Mouse (Mus musculus) midbrain, embryonic 15.5 days (tissue): ENCODE results near the gene Mrpl16. TPM values are rescaled to one million over a fixed set of nuclear protein-coding genes. Genes with fewer than 3 reads are reported as not detected.

Experiments
- ATAC-seq: fragments of 200-750 bp; cut with Nextera tagmentation; replicated peaks from 2 replicates; pipeline ENCODE4 v1.8.0; 2017; ENCODE audit warnings: moderate TSS enrichment
- H3K27ac ChIP-seq: fragments of 300-500 bp; sonication (generic); 2 replicates; pipeline ENCODE4 v1.5.1; 2015; ENCODE audit warnings: mild to moderate bottlenecking, inconsistent platforms
- H3K27me3 ChIP-seq: fragments of 300-500 bp; sonication (generic); replicated peaks from 2 replicates; pipeline ENCODE4 v1.6.1; 2015; ENCODE audit warnings: inconsistent platforms
- H3K36me3 ChIP-seq: fragments of 300-500 bp; sonication (generic); replicated peaks from 2 replicates; pipeline ENCODE4 v1.6.1; 2015; ENCODE audit warnings: inconsistent platforms
- H3K4me1 ChIP-seq: fragments of 300-500 bp; sonication (generic); 2 replicates; pipeline ENCODE4 v1.6.1; 2015; ENCODE audit warnings: inconsistent platforms
- H3K4me2 ChIP-seq: fragments of 300-500 bp; sonication (generic); 2 replicates; pipeline ENCODE4 v1.6.1; 2015; ENCODE audit warnings: inconsistent platforms, mild to moderate bottlenecking, moderate library complexity
- H3K4me3 ChIP-seq: fragments of 300-500 bp; sonication (generic); 2 replicates; pipeline ENCODE4 v1.5.1; 2015; ENCODE audit warnings: mild to moderate bottlenecking, inconsistent platforms
- H3K9ac ChIP-seq: fragments of 300-500 bp; sonication (generic); 2 replicates; pipeline ENCODE4 v1.6.1; 2015; ENCODE audit warnings: mild to moderate bottlenecking, inconsistent platforms
- H3K9me3 ChIP-seq: fragments of 300-500 bp; sonication (generic); 2 replicates; pipeline ENCODE4 v1.6.1; 2016; ENCODE audit warnings: inconsistent platforms
- WGBS: fragments of 180-500 bp; shearing (Covaris S2); methylation state at CpG from one replicate; pipeline ENCODE4 v1.1.7; 2015; ENCODE audit warnings: mixed read lengths; 5-methylcytosine and 5-hydroxymethylcytosine counted together
- polyA plus RNA-seq: library from polyadenylated mRNA; unstranded; fragments of >200 nt; fragmentation: Nextera tagmentation; extraction: Ambion mirVana; gene quantifications from 2 replicates; pipeline ENCODE4 v1.2.1, GENCODE M21; 2015

Mrpl16 gene
- polyA plus RNA-seq, 1 experiment from 2014 or later: 42.7 TPM

DNA sequence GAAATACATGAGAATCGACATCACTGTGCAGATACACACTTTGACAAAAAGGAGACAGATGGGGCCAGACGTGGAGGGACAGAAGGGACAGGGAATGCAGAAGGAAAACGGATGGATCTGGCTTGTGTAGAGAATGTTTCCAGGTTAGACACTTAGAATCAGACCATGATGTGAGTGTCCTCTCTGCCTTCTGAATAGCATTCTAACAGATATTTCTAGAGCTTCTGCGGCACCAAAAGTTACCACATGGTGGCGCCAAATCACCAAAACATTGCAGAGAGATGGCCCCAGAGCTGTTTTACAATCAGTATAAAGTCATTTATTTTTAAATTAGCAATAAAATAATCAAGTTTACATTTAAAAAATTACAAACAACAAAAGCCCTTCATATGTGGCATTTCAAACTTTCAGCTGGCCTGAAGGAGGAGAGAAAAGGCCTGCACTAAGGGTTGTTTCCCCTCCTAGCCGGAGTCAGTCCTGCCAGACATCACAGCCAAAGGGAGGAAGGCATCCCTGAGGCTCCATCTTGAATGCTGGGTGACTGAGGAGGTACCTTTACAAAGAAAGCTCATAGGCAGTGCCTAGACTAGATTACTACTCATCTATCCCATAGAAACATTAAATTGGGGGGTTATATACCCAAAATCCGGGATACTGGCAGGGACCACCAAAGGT lies 7.1 kb downstream of the Mrpl16 start:
- H3K4me2 ChIP-seq: no peak overlapping the region
- H3K9me3 ChIP-seq: no peaks in the 10 kb centered on the region
- no peak overlapping the region for H3K4me3 ChIP-seq
- H3K4me1 ChIP-seq: no peaks in the 10 kb centered on the region
- no peak overlapping the region for H3K27ac ChIP-seq
- WGBS: 60% methylated on average over 7 of the region's 7 CpGs
- H3K9ac ChIP-seq: no peak overlapping the region
- peaks cover 11% of the 10 kb centered on the region; the same call in 1 of the 2 replicates for H3K36me3 ChIP-seq
- ATAC-seq: peak; percentile 70
- H3K27me3 ChIP-seq: no peaks in the 10 kb centered on the region

DNA sequence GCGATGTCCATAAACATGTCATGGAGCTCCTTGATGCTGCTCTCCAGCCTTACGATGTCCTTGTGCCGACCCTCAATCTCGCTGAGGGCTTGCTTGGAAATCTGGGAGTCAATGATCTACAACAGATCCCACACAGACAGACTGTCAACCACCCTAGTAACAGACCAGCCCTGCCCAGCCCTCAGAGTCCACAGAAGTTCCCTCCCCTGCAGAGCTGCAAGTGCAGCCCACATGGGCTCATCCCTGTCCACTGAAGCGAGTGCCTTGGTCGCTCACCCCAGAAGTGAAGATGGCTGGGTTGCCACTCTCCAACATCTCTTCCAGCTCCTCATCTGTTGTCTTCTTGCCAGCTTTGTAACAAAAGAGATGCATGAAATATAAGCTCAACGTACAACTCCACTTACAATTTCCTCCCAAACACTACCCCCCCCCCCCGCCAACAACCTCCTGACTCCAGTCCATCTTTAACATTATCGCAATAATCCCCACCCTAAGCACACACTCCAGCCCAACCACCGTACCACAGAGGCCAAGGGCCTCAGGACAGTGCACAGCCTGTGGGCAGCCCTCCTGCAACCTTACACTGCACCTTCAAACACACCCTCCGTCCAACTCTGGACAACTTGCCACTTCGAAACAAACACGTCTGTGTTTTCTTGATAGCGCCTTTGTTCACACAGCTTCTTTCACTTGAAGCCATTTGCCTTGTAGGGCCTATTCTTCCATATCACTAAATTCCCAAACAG lies 15.4 kb downstream of the Mrpl16 start:
- no peak for ATAC-seq
- Histone ChIP-seq H3K36me3 (peaks cover 9% of the 10 kb centered on the region; the same call in 1 of the 2 replicates), H3K4me2 (no peak overlapping the region), H3K27me3 (no peaks in the 10 kb centered on the region), H3K9ac (no peak overlapping the region), H3K4me1 (no peaks in the 10 kb centered on the region), H3K9me3 (no peaks in the 10 kb centered on the region), H3K27ac (no peak overlapping the region), H3K4me3 (no peak overlapping the region)
- 92% methylated on average over 14 of the region's 14 CpGs for WGBS

DNA sequence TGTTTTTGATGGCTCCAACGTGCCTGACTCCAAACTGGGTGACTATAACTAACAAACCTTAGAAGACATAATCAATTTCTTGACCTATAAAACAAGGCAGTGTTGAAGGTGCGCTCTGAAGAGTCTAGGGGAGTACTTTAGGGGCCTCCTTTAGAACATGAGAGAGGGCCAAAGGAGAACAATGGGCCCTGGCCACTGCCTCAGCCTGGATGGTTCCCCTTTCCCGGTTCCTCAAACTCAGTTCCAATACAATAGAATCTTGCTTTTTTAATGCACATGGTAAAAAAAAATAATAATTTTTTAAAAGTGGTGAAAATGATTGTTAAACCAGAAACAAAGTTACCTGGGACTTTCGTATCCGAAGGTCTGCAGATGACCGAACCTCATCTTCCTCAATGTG lies 17.6 kb downstream of the Mrpl16 start:
- no peaks in the 10 kb centered on the region for H3K27me3 ChIP-seq
- H3K9me3 ChIP-seq: no peaks in the 10 kb centered on the region
- H3K4me3 ChIP-seq: no peak overlapping the region
- no peak for ATAC-seq
- no peaks in the 10 kb centered on the region for H3K4me1 ChIP-seq
- no peak overlapping the region for H3K27ac ChIP-seq
- WGBS: 94% methylated on average over 6 of the region's 6 CpGs
- H3K36me3 ChIP-seq: peaks cover 9% of the 10 kb centered on the region; the same call in 1 of the 2 replicates
- H3K9ac ChIP-seq: no peak overlapping the region
- H3K4me2 ChIP-seq: no peak overlapping the region

DNA sequence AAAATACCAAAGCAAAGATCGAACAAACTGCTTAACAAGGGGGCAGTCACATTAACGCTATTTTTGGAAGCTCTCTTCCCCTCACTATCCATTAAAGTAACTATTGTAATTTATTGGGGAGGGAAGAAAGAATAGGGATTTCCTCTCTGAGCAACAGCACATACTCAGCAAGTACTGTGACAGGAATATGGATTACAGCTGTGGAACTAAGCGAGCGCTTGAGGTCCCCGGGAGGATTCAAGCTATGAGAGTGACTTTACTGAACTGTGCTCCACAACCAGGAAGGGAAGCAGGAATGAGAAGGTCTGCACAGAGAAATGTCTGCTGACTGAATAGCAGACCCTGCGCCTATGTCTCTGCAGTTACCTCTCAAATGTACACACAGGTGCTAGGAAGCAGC lies 18.7 kb downstream of the Mrpl16 start:
- H3K36me3 ChIP-seq: peaks cover 9% of the 10 kb centered on the region; the same call in 1 of the 2 replicates
- whole genome bisulfite sequencing: 92% methylated on average over 6 of the region's 6 CpGs
- ATAC-seq: no peak
- H3K4me2 ChIP-seq: no peak overlapping the region
- no peak overlapping the region for H3K4me3 ChIP-seq
- no peaks in the 10 kb centered on the region for H3K9me3 ChIP-seq
- no peak overlapping the region for H3K9ac ChIP-seq
- no peaks in the 10 kb centered on the region for H3K27me3 ChIP-seq
- H3K4me1 ChIP-seq: no peaks in the 10 kb centered on the region
- no peak overlapping the region for H3K27ac ChIP-seq

DNA sequence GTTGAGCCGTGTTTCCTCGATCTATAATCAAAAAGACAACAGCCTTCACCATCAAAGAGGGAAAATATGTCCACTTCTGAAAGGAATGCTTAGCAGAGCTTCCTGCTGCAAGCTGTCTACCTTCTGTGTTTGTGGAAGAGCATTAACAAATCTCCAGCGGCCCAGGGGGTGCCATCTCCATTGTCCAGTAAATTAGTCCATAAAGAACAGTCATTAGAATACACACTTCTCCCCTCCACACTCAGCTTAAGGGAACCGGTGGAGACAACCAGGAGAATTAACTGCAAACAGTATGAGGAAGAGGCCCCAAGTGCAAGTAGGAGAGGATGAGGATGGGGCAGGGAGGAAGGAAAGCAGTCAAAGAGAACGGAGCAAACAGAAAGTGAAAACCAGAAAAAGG lies 21.6 kb downstream of the Mrpl16 start:
- ATAC-seq: no peak
- Histone ChIP-seq H3K4me3 (no peak overlapping the region), H3K9ac (no peak overlapping the region), H3K36me3 (peaks cover 2% of the 10 kb centered on the region; the same call in 1 of the 2 replicates), H3K4me2 (no peak overlapping the region), H3K27ac (no peak overlapping the region), H3K27me3 (no peaks in the 10 kb centered on the region), H3K4me1 (no peaks in the 10 kb centered on the region), H3K9me3 (no peaks in the 10 kb centered on the region)
- 75% methylated on average over 5 of the region's 5 CpGs for WGBS

DNA sequence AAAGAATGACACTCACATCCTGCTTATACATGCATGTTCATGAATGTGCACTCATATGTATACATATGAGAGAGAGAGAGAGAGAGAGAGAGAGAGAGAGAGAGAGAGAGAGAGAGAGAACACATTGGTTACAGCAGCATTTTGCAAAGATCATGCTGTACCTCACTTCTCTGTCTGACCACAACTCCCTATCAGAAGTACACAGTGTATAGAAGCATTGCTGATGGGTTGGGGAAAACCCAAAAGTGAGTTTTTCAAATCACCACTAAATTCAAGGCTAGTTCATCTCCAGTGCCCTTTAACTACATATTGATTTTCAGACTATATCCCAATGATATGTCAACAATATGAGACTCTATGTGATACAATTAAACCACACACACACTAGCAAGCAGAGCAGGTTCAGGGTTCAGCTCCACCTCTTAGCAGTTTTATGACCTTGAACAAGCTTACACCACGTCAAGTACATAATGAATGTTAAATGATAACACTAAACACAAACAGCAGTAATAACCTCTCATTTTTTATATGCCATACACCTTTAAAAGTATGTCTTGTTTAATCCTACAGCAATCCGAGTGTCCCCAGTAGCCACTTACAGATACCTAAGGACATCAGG lies 23.7 kb downstream of the Mrpl16 start:
- 85% methylated on average over 2 of the region's 2 CpGs for WGBS
- ATAC-seq: no peak
- H3K4me1 ChIP-seq: no peaks in the 10 kb centered on the region
- no peak overlapping the region for H3K4me2 ChIP-seq
- H3K27me3 ChIP-seq: no peaks in the 10 kb centered on the region
- no peaks in the 10 kb centered on the region for H3K9me3 ChIP-seq
- H3K36me3 ChIP-seq: peaks cover 2% of the 10 kb centered on the region; the same call in 1 of the 2 replicates
- no peak overlapping the region for H3K9ac ChIP-seq
- no peak overlapping the region for H3K4me3 ChIP-seq
- no peak overlapping the region for H3K27ac ChIP-seq

DNA sequence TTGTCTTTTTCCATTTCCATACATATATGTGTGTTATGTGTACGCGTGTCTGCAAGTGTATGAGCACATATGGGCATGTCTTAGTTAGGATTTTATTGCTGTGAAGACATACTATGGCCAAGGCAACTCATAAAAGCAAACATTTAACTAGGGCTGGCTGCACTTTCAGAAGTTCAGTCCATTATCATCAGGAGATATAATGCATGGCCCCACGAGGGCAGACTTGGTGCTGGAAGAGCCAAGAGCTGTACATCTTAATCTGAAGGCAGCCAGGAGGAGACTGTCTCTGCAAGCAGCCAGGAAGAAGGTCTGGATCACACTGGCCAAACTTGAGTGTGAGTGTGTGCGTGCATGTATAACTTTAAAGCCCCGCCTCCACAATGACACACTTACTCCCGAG lies 24.3 kb downstream of the Mrpl16 start:
- Histone ChIP-seq H3K36me3 (no peaks in the 10 kb centered on the region), H3K4me1 (no peaks in the 10 kb centered on the region), H3K4me3 (no peak overlapping the region), H3K9ac (no peak overlapping the region), H3K27ac (no peak overlapping the region), H3K9me3 (no peaks in the 10 kb centered on the region), H3K4me2 (no peak overlapping the region), H3K27me3 (no peaks in the 10 kb centered on the region)
- 92% methylated on average over 6 of the region's 6 CpGs for WGBS
- ATAC-seq: no peak

DNA sequence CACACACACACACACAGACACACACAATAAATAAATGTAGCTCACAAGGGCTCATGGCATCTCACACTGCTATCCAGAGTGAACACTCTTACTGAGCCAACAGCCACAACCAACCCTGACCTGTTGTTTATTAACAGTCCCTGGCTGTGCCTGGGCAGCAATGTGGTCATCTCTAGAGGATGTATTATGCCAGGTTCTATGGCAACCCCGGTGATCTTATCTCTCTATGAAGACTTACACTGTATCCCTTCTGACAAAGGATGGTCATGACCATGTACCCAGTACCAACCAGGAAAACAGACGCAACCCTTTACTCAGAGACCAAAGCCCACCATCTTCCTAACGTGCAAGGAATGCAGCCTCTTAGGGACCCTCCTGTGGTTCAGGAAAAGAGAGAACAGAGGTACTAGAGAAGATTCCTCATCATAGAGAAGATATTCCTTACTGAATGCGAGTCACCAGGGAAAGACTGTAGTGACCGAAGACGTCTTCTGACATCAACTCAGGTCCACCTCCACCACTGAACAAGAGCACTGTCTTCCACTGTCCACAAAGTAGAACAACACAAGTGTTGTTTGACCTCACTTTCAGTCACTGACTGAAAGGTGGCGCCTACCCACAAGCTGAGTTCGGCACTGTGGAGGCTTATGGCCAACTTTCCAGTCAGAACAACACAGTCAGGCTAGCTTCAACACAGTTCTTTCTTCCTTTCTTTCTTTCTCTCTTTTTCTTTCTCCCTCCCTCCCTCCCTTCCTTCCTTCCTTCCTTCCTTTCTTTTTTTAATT lies 30.5 kb downstream of the Mrpl16 start:
- Histone ChIP-seq H3K4me3 (no peak overlapping the region), H3K4me1 (no peaks in the 10 kb centered on the region), H3K9ac (no peak overlapping the region), H3K9me3 (no peaks in the 10 kb centered on the region), H3K27me3 (no peaks in the 10 kb centered on the region), H3K27ac (no peak overlapping the region), H3K36me3 (0 out of 2 replicates have a peak, but pooled peaks cover 3% of the 10 kb centered on the region), H3K4me2 (no peak overlapping the region)
- ATAC-seq: no peak
- WGBS: 75% methylated on average over 8 of the region's 8 CpGs

DNA sequence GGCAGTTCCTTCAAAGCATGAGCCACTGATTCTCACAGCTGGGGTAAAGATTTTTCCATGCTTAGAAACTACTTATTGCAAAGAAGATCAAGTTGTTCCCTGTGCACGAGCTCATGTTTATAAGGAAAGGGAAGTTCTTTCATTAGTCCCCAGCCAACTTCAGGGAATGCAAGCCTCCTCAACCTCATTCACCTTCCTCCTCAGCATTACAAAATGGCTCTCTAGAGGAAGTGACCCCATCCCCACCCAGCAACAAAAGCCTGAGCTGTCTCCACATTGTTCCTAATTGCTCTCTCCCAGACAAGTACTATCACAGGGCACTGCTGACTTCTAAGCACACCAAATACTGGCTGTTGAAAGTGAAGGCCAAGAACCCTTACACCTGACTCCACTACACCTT lies 34.2 kb downstream of the Mrpl16 start:
- Histone ChIP-seq H3K4me2 (no peak overlapping the region), H3K9ac (no peak overlapping the region), H3K36me3 (0 out of 2 replicates have a peak, but pooled peaks cover 3% of the 10 kb centered on the region), H3K27me3 (no peaks in the 10 kb centered on the region), H3K4me1 (no peaks in the 10 kb centered on the region), H3K27ac (no peak overlapping the region), H3K4me3 (no peak overlapping the region), H3K9me3 (no peaks in the 10 kb centered on the region)
- no peak for ATAC-seq
- WGBS: 63% methylated on average over 1 of the region's 1 CpGs

DNA sequence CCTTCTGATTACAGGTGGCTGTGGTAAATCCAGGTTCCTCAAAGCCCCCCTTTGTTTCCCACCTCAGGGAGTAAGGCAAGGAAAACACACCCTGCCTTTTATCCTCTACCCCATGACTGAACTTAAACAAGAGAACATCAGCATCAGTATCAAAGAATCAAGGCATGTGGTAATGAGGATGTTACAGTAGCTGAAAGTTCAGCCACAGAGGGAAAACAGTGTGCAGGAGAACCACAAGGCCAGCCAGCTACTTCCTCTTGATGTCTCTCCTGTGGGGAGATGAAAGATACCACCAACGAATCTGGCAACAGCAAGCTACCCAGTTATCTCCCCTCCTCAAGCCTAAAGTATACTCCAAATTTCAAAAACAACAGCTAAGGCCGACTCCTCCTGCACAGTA lies 37.1 kb downstream of the Mrpl16 start:
- 72% methylated on average over 2 of the region's 2 CpGs for WGBS
- Histone ChIP-seq H3K4me1 (peaks cover 15% of the 10 kb centered on the region), H3K9ac (no peak overlapping the region), H3K4me2 (no peak overlapping the region), H3K4me3 (no peak overlapping the region), H3K27ac (no peak overlapping the region), H3K36me3 (no peaks in the 10 kb centered on the region), H3K9me3 (no peaks in the 10 kb centered on the region), H3K27me3 (no peaks in the 10 kb centered on the region)
- ATAC-seq: no peak

DNA sequence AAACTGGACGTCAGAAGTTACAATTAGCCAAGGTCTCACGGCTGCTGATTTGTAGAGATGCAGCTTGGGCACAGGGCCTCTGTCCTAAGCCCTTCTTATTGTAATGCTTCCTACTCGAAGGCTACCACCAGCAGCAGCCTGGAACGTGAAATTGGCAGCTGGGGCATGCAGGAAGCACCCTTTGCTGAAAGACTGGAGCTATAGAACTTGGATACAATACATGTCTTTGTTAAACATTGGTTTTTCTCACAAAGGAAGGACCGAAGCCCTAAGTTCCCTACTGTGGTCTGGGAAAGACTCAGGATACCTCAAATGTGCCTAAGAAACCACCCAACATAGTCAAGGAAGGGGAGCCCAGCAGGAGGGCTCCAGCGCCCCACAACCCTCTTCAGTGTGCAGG lies 37.6 kb downstream of the Mrpl16 start:
- H3K4me2 ChIP-seq: no peak overlapping the region
- ATAC-seq: no peak
- H3K4me3 ChIP-seq: no peak overlapping the region
- H3K27me3 ChIP-seq: no peaks in the 10 kb centered on the region
- H3K9ac ChIP-seq: no peak overlapping the region
- H3K36me3 ChIP-seq: no peaks in the 10 kb centered on the region
- 25% methylated on average over 6 of the region's 6 CpGs for WGBS
- no peak overlapping the region for H3K27ac ChIP-seq
- peaks cover 20% of the 10 kb centered on the region for H3K4me1 ChIP-seq
- no peaks in the 10 kb centered on the region for H3K9me3 ChIP-seq

DNA sequence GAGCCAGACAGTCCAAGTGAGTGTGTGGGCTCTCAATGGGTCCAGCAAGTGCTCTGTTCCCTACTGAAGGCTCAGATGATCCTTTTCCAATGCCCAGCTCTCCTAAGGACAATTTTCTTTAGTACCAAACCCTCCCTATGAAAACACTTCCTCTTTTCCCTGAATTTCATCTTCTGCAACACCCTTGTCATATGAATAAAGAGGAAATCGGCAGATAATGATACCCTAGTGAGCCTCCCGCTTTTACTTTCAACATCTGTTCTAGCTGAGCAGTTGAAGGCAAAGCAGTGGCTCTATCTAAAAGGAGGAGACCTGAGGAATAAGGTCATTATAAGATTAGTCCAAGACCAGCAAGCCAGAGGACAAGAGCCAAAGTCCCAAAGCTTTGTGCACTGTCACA lies 38.3 kb downstream of the Mrpl16 start:
- no peak for ATAC-seq
- H3K36me3 ChIP-seq: no peaks in the 10 kb centered on the region
- 91% methylated on average over 2 of the region's 2 CpGs for WGBS

More for the DNA sequence above, 38.3 kb downstream of the Mrpl16 start:
- Histone ChIP-seq H3K9me3 (no peaks in the 10 kb centered on the region), H3K27ac (no peak overlapping the region), H3K4me3 (no peak overlapping the region), H3K27me3 (no peaks in the 10 kb centered on the region), H3K4me2 (no peak overlapping the region), H3K9ac (no peak overlapping the region), H3K4me1 (peaks cover 26% of the 10 kb centered on the region)
